Mouse (Mus musculus) urinary bladder, postnatal 25 days (tissue): ENCODE results near the gene Pip.

Experiments
- DNase-seq: peaks from one replicate; pipeline ENCODE4 v3.0.0; 2022; ENCODE audit warnings: low spot score

Pip gene

DNA sequence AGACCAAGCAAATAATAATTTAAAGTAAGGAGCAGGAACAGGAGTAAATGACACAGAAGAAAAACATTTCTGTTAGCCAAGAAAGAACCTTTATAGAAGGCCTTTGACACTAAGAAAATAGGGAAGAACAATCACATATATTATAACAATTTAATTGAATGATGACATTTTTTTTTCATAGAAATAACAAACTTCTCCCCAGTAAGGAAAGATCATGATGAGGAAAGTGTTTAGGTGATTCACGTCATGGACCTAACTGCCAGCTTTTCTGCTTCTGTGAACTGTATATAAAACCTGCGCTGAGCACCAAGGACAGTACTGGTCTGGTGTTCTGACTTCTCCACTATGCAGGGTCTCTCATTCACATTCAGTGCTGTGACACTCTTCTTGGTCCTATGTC is at the start of gene Pip:
Pip (plus strand) TSS at position 301 of the 400 bp plus-strand sequence.
- no peak for DNase-seq

DNA sequence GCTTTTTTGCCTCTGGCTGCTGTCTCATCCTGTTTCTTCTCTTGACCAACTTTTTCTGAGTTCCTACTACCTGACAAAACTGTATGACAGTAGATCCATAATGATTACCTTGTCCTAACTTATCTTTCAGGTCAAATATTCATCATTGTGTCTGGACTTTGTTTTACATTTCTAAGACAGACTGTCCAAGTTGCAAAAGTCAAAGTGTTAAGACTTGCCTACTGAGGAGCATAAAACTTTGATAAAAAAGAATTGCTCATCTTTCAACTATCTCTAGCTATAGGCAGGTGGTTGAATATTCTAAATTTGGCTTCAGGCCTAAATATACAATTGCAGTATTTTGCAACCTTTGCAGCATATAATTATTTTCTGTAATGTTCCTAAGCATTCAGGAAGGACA is 23.2 kb upstream of the Pip start:
- DNase-seq = no peak

DNA sequence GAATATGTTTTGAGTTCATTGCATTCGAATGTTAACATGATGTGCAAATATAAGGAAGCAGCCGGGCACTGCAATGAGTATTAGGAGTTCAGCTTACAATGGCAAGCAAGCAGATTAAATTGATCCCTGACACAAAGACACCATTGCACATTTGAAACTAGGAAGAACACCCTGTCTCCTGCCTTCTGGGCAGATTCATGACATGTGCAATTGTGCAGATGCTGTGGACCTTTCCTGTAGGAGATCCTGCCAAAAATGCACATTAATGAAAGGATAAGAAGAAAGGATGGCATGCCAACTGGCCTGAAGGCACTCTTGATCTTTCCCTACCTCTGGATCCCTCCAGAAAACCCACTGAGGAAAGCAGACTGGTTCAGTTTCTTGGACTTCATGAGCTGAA is 17.8 kb upstream of the Pip start:
- no peak for DNase-seq

DNA sequence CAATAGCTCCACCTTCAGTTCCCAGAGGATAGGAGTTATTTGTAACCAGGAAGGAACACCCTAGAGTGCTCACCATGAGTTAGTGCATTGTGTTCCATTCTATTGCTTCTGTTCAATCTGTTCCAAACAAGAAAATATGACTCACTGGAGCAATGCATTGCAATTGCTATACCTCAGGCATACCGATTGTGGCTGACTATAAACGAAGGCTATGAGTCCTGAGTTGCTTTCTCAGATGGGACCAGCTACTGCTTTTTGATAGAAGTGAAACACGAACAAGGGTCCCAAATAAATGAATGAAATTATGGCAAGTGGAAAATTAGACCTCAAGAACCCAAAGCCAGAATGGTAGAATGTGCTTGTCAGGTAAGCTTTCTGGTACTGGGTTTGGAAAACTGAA is 5.4 kb downstream of the Pip start, which contains the start of gene Sval2:
Sval2 (plus strand) TSS at position 301 of the 400 bp plus-strand sequence.
- no peak for DNase-seq

DNA sequence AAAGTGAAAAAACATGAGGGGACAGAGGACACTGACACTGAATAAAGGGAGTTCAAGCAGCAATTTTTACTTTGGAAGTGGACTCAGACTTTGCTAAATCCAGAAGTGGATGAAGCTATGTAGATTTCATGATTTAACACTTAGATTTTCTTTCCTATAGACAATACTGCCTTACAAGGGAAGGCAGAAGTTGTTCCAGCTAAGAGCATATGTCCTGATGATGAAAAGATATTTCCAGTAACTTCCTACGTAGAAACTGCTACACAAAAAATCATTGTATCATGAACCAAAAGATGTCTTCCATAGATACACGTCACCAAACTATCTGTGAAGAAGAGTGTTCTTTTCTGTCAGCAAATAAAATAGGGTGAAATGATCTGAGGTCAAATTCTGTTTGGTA is 16.7 kb downstream of the Pip start:
- no peak for DNase-seq
